Mouse (Mus musculus) bone marrow, adult 2 months (tissue): Measurements from ENCODE around the gene Bpifc. TPM values are rescaled to one million over a fixed set of nuclear protein-coding genes. Genes with fewer than 3 reads are reported as not detected.

Experiments
- H3K27ac ChIP-seq: fragments of 200-500 bp; 2 replicates; pipeline ENCODE4 v1.5.1; 2012; ENCODE audit warnings: low read depth, mild to moderate bottlenecking, control low read depth, inconsistent platforms, low read length; ENCODE audit not compliant: control insufficient read depth, poor library complexity, insufficient read depth
- H3K4me1 ChIP-seq: fragments of 200-500 bp; 2 replicates; pipeline ENCODE4 v1.6.1; 2011; ENCODE audit warnings: low read length; ENCODE audit not compliant: control insufficient read depth, insufficient read depth
- H3K4me3 ChIP-seq: fragments of 200-500 bp; replicated peaks from 2 replicates; pipeline ENCODE3; 2011; ENCODE audit warnings: mild to moderate bottlenecking, low read depth, low read length, control low read depth; ENCODE audit not compliant: control insufficient read depth
- CTCF ChIP-seq: fragments of 200-500 bp; IDR thresholded peaks from 2 replicates; pipeline ENCODE4 v1.5.1; 2011; ENCODE audit warnings: low read length, control low read depth; ENCODE audit not compliant: control insufficient read depth, insufficient read depth
- POLR2A ChIP-seq: fragments of 200-500 bp; IDR thresholded peaks from 2 replicates; pipeline ENCODE4 v1.6.1; 2011; ENCODE audit warnings: low read depth, mild to moderate bottlenecking, control low read depth, low read length, borderline replicate concordance; ENCODE audit not compliant: control insufficient read depth
- WGBS: fragments of 180-500 bp; shearing (Covaris S2); methylation state at CpG from one replicate; pipeline ENCODE4 v1.1.7; 2018; 5-methylcytosine and 5-hydroxymethylcytosine counted together
- polyA plus RNA-seq: library from polyadenylated mRNA; stranded (reverse); fragments of >200 nt; gene quantifications from 2 replicates; pipeline ENCODE4 v1.2.4, GENCODE M21; 2011; ENCODE audit warnings: low replicate concordance; ENCODE audit not compliant: missing spikeins, insufficient read depth, insufficient read length

Gene Bpifc
- polyA plus RNA-seq, 1 experiment = 0.75 TPM

DNA sequence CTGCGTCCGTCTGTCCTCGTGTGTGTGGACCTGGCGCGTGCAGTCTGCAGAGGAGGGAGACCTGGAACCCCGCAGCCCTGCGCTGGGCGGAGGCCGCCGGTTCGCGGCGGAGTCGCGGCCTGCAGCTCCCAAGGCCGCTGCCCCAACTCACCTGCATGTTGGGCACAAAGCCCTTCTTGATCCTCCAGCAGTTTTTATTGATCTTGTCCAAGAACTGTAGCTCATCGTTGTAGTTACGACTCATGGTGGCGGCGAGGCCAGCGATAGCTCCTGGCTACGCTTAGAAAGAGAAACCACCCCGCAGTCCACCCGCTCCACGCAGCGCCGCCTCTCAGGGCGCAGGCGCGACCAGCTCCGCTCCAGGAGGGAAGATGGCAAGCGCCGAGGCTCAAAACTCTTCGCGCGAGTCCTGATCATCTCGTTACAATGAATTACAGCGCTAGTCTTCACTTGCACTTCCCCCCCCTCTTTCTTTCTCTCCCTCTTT, 54.2 kb downstream of the Bpifc start, which contains the start of gene Rtcb:
Gene Rtcb (minus strand): TSS at position 360 of the 487 bp plus-strand sequence.
- WGBS = under 1% methylated on average over 38 of the region's 38 CpGs
- TF ChIP-seq CTCF (no peak), POLR2A (peak; percentile 35; the same call in 1 of the 2 replicates)
- Histone ChIP-seq H3K27ac (peak within 1 kb of the TSS; percentile 56), H3K4me3 (peak within 1 kb of the TSS; percentile 89), H3K4me1 (no peaks in the 10 kb centered on the region; the same call in none of the 2 replicates)

DNA sequence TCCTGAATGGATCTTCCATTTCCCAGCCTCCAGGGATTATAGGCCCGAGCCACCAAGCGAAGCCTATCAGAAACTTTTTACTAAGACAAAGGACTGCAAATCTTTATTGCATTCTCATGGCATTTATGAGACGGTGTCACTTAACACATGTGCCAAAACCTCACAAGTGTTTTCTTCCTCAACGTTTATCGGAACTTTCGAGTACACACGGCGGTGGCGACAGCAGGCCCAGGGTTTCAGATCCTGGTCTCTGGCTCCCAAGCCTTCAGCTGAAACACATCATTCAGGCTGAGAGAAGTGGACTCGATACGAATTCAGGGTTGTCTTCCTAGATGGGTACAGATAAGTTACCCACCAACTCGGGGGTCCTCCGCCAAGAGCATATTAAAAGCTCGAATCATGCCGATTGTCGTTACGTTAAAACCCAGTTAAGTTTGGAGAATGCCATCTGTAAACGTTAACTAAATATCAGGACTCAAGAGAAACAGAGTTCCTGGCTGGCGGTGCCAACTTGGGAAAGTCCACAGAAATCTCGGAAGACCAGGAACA, 54.8 kb downstream of the Bpifc start:
- H3K4me3 ChIP-seq = peak overlapping the region; percentile 89
- no peak for TF ChIP-seq CTCF
- no peak for TF ChIP-seq POLR2A
- H3K4me1 ChIP-seq = peaks cover 3% of the 10 kb centered on the region
- 2% methylated on average over 20 of the region's 20 CpGs for WGBS
- H3K27ac ChIP-seq = peak overlapping the region; percentile 56

DNA sequence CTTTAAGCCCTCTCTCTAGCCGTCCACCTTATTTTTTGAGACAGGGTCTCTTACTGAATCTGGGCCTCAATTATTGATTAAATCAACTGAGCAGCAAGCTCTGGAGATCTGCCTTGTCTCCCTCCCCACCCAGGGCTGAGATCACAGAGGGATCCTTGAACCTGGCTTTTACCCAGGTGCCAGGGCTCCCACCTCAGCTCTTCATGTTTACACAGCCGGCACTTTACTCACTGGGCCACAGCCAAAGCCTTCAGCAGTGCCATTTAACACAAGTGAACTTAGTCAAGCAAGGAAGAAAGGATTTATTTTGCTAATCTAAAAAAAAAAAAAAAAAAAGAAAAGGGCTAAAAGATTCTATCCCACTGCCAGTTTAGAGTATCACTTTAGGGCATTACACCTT, 57.3 kb downstream of the Bpifc start:
- 86% methylated on average over 2 of the region's 2 CpGs for WGBS

DNA sequence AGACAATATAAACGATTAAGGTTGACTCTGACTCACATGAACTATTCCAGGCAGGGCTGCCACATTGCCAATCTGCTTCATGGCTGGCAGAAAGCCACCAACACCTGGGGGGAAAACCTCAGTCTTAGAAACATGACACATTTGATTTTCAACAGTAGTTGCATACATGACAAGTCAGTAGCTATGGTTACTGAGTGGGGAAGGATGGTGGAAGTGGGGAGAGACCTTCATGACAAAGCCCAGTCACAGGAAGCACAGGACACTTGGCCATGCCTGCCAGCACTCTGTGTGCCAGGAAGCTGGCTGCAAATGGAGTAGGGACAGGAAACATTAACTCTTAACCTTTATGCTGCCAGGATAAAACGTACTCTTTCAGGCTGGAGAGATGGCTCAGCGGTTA, 58.3 kb downstream of the Bpifc start:
- Histone ChIP-seq H3K4me1 (peaks cover 3% of the 10 kb centered on the region), H3K27ac (no peak overlapping the region), H3K4me3 (no peak overlapping the region)
- 31% methylated on average over 3 of the region's 3 CpGs for WGBS
- TF ChIP-seq POLR2A = no peak
- no peak for TF ChIP-seq CTCF

More for the DNA sequence above, 57.3 kb downstream of the Bpifc start:
- TF ChIP-seq CTCF = no peak
- no peak for TF ChIP-seq POLR2A
- Histone ChIP-seq H3K4me3 (no peak overlapping the region), H3K4me1 (peaks cover 3% of the 10 kb centered on the region), H3K27ac (no peak overlapping the region)

DNA sequence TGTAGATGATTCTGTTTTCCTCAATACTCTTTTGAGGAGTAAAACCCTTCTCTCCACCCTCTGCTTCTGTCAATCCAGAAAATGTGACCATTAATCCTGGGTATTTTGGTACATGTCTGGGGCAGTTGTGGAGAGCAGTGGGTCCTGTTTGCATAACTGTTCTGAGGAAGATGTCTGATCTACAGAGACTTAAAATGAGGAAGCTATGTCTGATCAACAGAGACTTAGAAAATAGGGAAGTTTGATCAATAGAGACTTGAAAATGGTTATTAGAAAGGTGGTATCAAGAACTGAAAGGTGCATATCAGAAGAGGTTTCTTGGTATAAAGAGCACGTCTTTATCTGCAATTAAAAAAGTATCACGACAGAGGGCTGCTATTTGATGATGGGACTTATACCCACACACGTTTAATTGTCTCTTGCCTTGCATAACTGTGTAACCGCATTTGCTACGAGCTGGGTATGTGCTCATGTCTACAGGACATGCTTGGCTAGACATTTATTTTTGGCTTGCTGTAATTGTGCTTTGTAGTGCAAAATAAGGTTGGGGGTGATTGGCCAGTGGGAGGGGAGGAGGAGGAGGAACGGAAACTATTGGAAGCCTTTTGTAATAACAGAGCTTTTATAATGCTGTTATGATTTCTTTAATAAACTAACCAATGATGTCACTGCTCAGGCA, 59.8 kb downstream of the Bpifc start:
- WGBS = 42% methylated on average over 6 of the region's 6 CpGs
- Histone ChIP-seq H3K4me3 (no peak overlapping the region), H3K4me1 (peaks cover 3% of the 10 kb centered on the region), H3K27ac (peak overlapping the region; percentile 58; the same call in 1 of the 2 replicates)
- TF ChIP-seq CTCF (no peak), POLR2A (no peak)

DNA sequence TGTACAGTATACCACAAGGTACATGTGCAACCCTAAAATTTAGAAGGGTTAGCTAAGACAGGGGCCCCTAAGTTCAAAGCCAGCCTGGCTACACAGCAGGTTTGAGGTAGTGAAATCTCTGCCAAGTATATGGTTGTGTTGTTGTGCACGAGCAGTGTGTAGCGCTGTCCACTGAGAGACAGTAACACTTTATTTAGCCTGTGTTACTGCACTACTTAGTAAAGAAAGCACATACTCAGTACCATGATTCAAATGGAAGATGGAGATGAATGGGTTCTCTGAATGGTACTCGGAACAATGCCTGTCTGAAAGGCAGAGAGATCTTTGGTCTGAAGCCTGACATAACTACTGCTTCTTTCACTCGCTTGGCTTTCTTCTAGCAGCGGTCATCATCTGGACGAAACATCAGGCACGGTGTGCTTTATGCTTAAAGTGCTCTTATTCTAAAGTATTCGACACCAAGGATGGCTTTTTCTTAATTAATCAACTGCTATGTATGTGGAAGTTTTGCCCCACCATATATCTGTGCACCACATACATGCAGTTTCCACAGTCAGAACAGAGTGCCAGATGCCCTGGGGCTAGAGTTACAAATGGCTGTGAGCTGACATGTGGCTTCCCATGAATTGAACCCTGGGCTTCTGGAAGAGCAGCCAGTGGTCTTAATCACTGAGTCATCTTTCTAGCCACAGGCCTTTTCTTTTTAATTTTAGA, 63.1 kb downstream of the Bpifc start:
- Histone ChIP-seq H3K4me1 (peaks cover 3% of the 10 kb centered on the region), H3K4me3 (no peak overlapping the region)

DNA sequence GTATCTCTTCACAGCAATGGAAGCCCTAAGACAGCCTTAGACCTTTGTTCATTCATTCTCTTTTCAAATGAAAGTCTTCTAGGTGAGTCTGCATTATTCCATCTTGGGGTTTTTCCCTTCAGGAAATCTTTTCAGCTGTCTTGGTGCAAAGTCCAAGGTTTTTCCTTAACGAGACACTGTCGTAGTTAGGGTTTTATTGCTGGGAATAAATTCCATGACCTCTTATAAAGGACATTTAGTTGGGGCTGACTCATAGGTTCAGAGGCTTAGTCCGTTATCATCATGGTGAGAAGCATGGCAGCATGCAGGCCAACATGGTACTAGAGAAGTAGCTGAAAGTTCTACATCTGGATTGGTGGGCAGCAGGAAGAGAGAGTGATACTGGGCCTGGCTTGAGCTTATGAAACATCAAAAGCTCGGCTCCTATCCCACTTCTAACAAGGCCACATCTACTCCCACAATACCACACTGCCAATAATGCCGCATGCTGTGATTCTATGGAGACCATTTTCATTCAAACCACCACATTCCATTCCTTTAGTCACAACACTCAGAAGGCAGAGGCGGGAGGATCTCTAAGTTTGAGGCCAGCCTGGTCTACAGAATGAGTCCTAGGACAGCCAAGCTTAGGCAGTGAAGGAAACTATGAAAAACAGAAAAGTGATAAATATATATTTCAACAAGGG, 75.3 kb downstream of the Bpifc start:
- WGBS = 90% methylated on average over 6 of the region's 6 CpGs
- H3K4me1 ChIP-seq = no peaks in the 10 kb centered on the region
- no peak overlapping the region for H3K27ac ChIP-seq
- no peak overlapping the region for H3K4me3 ChIP-seq
- TF ChIP-seq CTCF (no peak), POLR2A (no peak)

More for the DNA sequence above, 63.1 kb downstream of the Bpifc start:
- H3K27ac ChIP-seq = no peak overlapping the region
- WGBS = 95% methylated on average over 8 of the region's 8 CpGs
- TF ChIP-seq POLR2A (no peak), CTCF (no peak)
